Mouse (Mus musculus) mouse embryonic stem cell (cell line): Measurements from ENCODE around the gene Mgea5.

Experiments
- in situ Hi-C, 2 experiments: fragments of 300-500 bp; cut with MboI; formaldehyde crosslinking; loops; 1 replicate in 1 of 2; 3 replicates in 1 of 2; pipeline ENCODE4 v1.14.3; 2019 to 2020; ENCODE audit warnings: low sequenced_read_pairs in 2 of 2, low pct_unique_long_range_greater_than_20kb in 1 of 2, mixed read lengths in 1 of 2; ENCODE audit not compliant: unreplicated experiment in 1 of 2

Mgea5 gene

DNA sequence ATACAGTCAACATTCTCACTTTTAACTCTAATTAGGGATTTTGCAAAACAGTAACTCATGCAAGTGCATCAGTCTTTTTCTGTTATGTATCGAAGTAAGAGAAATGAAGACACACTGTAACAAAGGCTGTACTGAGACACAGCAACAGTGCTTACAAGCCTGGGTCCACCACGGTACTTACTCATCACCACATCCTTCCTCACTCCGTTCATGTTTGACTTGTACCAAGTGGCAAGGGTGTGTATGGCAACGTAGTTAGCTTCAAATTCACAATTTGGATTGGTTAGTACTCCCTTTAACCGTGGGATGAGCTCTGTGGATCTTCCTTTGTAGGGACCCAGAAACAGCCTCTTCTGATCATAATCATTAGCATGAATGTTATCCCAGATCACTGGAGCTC is 12.1 kb downstream of the Mgea5 start:
- in situ Hi-C loops, result loop anchor here (25.0 kb wide), 2 partner anchors 809 to 834 kb away; partner anchors contain the start of gene Slf2 (in 1 of the 2)

DNA sequence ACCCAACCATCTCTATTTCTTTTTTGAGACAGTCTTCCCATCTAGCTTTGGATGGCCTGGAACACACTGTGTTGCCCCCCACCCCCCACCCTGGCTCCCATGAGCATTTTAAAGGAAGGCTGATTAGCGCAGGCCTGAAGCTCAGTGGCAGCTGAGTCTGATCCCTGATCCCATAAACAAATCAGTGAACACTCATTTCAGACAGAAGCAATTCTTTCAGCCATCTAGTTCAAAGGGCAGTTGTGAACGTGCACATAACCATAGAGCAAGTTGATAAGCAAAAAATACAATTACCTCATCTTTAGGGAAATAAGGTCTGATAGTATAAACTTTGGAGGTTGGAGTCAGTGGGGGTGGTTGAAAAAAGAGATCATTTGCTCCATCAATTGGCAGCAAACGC is 22.8 kb downstream of the Mgea5 start:
- in situ Hi-C loops, result loop anchor here (25.0 kb wide), 2 partner anchors 799 to 824 kb away; partner anchors contain the start of gene Slf2 (in 1 of the 2)

DNA sequence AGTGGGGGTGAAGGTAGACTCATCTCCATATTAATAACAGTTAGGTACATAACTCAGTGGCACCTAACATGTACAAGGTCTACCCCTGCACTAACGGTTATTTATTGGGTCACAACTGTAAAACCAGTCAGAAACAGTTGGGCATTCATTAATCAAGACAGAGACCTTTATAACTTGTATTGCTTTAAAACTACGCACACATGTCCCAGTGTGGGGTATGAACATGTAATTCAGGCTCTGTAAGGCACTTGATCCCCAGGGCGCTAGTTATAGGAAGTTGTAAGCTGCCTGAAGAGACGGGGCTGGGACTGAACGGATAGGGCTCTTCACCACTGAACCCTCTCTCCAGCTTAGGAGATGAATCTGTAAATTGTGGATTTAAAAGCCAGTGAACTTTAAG is 25.0 kb downstream of the Mgea5 start:
- in situ Hi-C loops, result loop anchor here (25.0 kb wide), 2 partner anchors 796 to 821 kb away; partner anchors contain the start of gene Slf2 (in 1 of the 2)

DNA sequence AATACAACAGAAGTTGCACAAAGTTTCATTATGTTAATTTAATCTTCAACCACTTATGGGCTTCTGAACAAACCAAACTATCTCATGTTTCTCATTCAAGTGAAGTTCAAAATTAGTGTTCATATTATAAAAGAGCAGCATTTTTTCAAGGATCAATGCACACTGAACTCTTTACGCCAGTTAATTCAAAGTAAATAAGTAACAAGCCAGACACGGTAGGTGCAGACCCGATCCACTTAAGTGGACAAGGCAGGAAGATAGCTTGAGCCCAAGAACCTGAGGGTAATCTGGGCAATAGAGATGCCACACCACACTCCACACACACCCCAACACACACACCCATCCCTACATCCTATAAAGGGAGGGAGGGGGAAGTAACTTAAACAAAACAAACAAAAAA is 30.1 kb downstream of the Mgea5 start:
- in situ Hi-C loops, result loop anchor here (25.0 kb wide), 2 partner anchors 791 to 816 kb away; partner anchors contain the start of gene Slf2 (in 1 of the 2)

GRCm38 (mm10) chr19:45751881-45752280 is 31.8 kb downstream of the Mgea5 start:
- in situ Hi-C loops, result loop anchor here (25.0 kb wide), 2 partner anchors 790 to 815 kb away; partner anchors contain the start of gene Slf2 (in 1 of the 2)

- in situ Hi-C loops, result loop anchor here (10.0 to 25.0 kb wide), 6 partner anchors 175 to 1012 kb away; partner anchors contain the start of genes Lbx1 (in 1 of the 2) and Slf2 (in 1 of the 2)
Observed at GRCm38 (mm10) chr19:45749243-45750043, 34.2 kb downstream of the Mgea5 start, which contains the start of gene Npm3. Gene Npm3, minus strand, starts transcription at chr19:45749591.

DNA sequence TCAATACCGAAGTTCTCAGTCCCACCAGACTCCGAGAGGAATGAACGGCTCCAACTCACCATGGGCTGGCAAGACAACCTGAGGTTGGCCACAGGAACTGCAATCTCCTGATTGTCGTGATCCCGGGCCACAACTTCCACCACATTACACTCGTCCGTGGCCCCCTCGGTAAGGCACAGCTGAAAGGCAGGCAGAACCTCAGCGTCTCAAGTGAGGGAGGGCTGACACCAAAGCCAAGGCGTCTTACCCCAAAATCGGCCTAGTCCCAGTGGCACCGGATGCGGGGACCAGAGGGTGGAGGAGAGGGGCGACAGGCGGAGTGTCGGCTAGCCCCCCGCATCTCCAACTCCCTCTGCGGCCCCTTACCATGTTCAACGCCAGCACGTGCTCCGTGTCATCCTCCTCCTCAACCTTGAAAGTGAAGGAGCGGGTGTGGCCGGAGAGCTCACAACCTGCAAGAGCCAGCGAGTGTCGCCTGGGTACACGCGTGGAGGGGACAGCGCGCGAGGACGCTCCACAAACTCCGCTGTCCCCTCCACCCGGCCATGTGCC is 34.9 kb downstream of the Mgea5 start:
- in situ Hi-C loops, result loop anchor here (10.0 to 25.0 kb wide), 4 partner anchors 174 to 1011 kb away; partner anchors contain the start of gene Lbx1 (in 1 of the 2)

DNA sequence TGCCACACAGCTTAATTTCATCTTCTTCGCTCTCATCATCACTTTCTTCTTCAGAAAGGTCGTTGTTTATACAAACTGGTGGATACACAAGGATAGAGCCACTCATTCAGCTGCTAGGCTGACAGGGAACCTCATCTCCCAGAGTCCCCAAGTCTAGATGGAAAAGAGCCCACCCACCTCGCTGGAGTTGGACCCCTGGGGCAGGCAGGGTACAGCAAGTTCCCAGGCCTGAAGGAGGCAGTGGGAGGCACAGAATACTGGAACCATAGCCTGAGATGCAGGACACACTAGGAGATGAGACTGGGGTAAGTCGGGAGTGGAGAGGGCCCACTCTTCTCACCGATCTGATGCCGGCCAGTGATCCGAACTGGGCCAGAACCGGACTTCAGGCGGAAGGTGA is 35.4 kb downstream of the Mgea5 start:
- in situ Hi-C loops, result loop anchor here (10.0 to 25.0 kb wide), 4 partner anchors 173 to 1011 kb away; partner anchors contain the start of gene Lbx1 (in 1 of the 2)

GRCm38 (mm10) chr19:45747028-45747867 is 36.4 kb downstream of the Mgea5 start:
- in situ Hi-C loops, result loop anchor here (10.0 to 25.0 kb wide), 4 partner anchors 172 to 1010 kb away; partner anchors contain the start of gene Lbx1 (in 1 of the 2)

GRCm38 (mm10) chr19:45746153-45747020 is 37.2 kb downstream of the Mgea5 start:
- in situ Hi-C loops, result loop anchor here (10.0 to 25.0 kb wide), 4 partner anchors 172 to 1009 kb away; partner anchors contain the start of gene Lbx1 (in 1 of the 2)

DNA sequence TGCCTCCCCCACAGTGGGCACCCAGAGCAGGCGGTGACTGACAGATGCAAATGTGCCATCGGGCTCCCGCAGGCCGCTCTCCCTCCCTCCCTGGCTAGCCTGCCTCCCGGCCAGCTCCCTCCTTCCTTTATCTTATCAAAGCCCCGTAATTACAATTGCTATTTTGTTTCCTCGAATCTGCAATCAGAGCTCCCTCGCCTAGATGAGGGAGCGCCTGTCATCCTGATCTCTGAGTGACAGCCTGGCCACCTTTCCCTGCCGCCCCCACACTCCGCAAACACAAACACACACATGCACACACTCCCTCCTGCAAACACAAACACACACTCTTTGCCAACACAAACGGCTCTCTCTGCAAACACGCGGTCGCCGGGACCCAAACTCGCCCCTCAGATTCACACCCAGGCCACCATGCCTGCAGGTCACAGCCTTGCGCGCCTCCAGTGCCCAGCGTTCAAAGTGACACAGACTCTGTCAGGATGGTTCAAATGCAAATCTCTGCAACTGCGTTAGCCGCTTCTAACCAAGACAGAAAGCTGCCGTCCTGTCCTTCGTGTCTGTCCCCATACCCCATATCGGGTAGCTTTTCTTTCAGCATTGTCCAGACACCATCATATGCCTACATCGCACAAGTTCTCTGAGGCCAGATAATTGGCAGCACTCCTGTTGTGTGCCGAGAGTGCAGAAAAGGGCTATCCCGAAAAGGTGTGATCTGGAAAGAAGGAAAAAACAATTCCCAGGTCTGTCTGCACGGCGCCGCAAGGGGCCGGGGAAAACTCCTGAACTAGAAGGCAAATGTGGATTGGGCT is 38.1 kb downstream of the Mgea5 start:
- in situ Hi-C loops, result loop anchor here (10.0 to 25.0 kb wide), 4 partner anchors 171 to 1008 kb away; partner anchors contain the start of gene Lbx1 (in 1 of the 2)

- in situ Hi-C loops, result loop anchor here (10.0 to 25.0 kb wide), 4 partner anchors 169 to 1006 kb away; partner anchors contain the start of gene Lbx1 (in 1 of the 2)
Observed at GRCm38 (mm10) chr19:45743619-45744018, 40.0 kb downstream of the Mgea5 start.

DNA sequence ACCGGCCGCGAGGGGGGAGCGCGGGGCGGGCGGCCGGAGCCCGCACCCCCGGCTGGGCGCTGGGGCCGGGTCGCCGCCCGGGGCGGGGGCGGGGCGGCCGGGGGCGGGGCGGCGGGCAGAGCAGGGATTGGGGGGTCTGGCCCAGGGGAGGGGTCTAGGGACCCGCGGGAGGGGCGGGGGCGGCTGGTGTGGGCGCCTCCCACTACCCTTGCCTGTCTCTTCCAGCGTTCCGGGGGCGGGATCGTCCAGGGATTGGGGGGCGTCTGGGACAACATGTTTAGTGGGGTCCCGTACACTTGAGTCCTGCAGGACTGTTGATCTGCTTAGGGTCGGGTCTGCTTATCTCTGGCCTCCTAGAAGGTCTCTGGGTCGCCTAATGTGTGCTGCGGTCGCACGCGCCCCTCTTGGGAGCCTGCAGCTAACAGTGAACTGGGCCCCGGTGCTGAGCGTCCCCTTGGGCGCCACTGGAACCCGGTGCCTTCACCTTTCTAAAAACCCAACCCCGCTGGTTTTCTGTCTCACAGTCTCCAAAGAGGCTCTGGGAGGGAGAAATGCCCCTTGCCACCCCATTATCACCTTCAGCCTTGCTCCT is 40.6 kb downstream of the Mgea5 start:
- in situ Hi-C loops, result loop anchor here (10.0 to 25.0 kb wide), 4 partner anchors 168 to 1006 kb away; partner anchors contain the start of gene Lbx1 (in 1 of the 2)

DNA sequence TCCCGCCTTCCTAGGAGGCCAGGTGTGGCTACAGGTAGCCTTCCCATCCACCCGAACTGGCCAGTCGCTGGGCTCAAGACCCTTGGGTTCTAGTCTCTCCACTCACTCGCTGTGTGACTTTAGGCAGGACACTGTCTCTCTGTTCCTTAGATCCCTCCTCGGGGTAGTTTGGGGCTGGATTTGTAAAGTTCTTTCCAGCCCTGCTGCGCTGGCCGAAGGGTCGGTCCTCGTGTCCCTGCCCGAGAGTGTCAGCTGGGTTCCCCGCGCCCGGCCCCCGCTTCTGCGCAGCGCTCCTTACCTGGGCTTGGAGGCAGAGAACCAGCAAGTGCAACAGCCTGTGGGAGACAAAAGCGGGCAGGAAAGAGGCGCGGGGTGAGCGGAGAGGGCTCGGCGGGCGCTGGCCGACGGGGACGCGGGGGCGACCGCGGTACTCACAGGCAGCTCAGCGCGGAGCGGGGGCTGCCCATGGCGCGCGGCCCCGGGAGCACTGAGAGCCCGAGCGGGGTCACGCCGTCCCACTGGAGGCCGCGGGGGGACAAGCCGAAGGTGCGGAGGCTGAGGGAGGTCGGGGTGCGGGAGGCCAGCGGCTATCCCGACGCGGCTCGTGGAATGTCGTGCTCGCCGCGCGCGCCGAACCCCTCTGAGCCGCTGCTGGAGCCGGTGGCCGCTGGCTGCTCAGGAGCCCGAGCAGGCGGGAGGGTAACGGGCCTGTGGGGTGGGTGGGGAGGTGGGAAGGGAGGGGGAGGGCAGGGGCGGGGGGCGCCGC is 41.2 kb downstream of the Mgea5 start, which contains the start of gene Fgf8:
TSS of gene Fgf8 (minus strand) at position 698 of the 766 bp plus-strand sequence.
- in situ Hi-C loops, result loop anchor here (10.0 to 25.0 kb wide), 4 partner anchors 168 to 1005 kb away; partner anchors contain the start of gene Lbx1 (in 1 of the 2)
